19 mouse cellular contexts compared by ENCODE assay signal in genomic region chr10:76721216-76721615, GRCm38 (mm10). TPM values are rescaled to one million over a fixed set of nuclear protein-coding genes. Genes with fewer than 3 reads are reported as not detected.
"Had no signal": no experiment of that assay in that cellular context is flagged by ENCODE, and none has a peak within 500 bp of the region (broad histone marks: within the 10 kb centered on the region; RNA-seq: fewer than 3 reads in every experiment).

No protein-coding gene starts in this region.

- H3K36me3 ChIP-seq: midbrain, embryonic 13.5 days; midbrain, embryonic 15.5 days; neural tube, embryonic 12.5 days had no signal

- DNase-seq: lung, adult 2 months; lung, postnatal 14 days; lung, postnatal 36 days; right cerebral cortex, postnatal 14 days; thymus, adult 2 months; thymus, postnatal 25 days had no signal

- H3K9me3 ChIP-seq: lung, embryonic 15.5 days; megakaryocyte, embryonic 14.5 days; midbrain, embryonic 13.5 days; midbrain, embryonic 15.5 days; neural tube, embryonic 12.5 days; stomach, embryonic 15.5 days had no signal

- H3K4me1 ChIP-seq: midbrain, embryonic 13.5 days; midbrain, embryonic 15.5 days; stomach, embryonic 15.5 days had no signal

- H3K27ac ChIP-seq: lung, embryonic 15.5 days; macrophage; midbrain, embryonic 13.5 days; midbrain, embryonic 15.5 days; neural tube, embryonic 12.5 days; stomach, embryonic 15.5 days; stomach, postnatal 0 days had no signal

- H3K9ac ChIP-seq: lung, embryonic 15.5 days; midbrain, embryonic 13.5 days; midbrain, embryonic 15.5 days; neural tube, embryonic 12.5 days; stomach, embryonic 15.5 days had no signal

- H3K4me3 ChIP-seq: lung, embryonic 15.5 days; megakaryocyte, embryonic 14.5 days; midbrain, embryonic 13.5 days; midbrain, embryonic 15.5 days; neural tube, embryonic 12.5 days; stomach, embryonic 15.5 days had no signal

- H3K4me2 ChIP-seq: lung, embryonic 15.5 days; midbrain, embryonic 11.5 days; midbrain, embryonic 13.5 days; midbrain, embryonic 15.5 days; neural tube, embryonic 12.5 days; stomach, embryonic 15.5 days had no signal

- H3K27me3 ChIP-seq: lung, embryonic 15.5 days; midbrain, embryonic 13.5 days; midbrain, embryonic 15.5 days; neural tube, embryonic 12.5 days; stomach, embryonic 15.5 days had no signal

- ATAC-seq: lung, postnatal 0 days; midbrain, embryonic 13.5 days; midbrain, embryonic 15.5 days had no signal

RNA-seq across cellular contexts. Expression of gene Col6a1, which starts 4.8 kb away (rescaled TPM):
- total RNA-seq: megakaryocyte progenitor cell, adult 5-6 weeks; monocyte, adult 5-6 weeks; neutrophil, adult 5-6 weeks had no signal
